Mouse (Mus musculus): Measurements from ENCODE around the gene Cdca7. TPM values are rescaled to one million over a fixed set of nuclear protein-coding genes. Genes with fewer than 3 reads are reported as not detected.

The Cdca7 gene
- polyA plus RNA-seq (2014; fragmentation: Nextera tagmentation; extraction: Ambion mirVana) = 34.3 and 38.0 TPM in 2 replicates

GRCm38 (mm10) chr2:72475797-72476485 is at the start of gene Cdca7:
Gene Cdca7, plus strand, starts transcription at chr2:72476159.
- Histone ChIP-seq H3K27me3 (ENCODE audit: control insufficient read depth, insufficient read depth, low read length) (no peaks in the 10 kb centered on the region), H3K4me2 (ENCODE audit: low read length) (peak within 1 kb of the TSS; percentile 90), H3K36me3 (ENCODE audit: control insufficient read depth, insufficient read depth, low read length) (peaks cover 22% of the 10 kb centered on the region), H3K4me1 (ENCODE audit: control insufficient read depth in 2 of 2, insufficient read depth in 2 of 2, low read length in 2 of 2) (peaks cover 19 to 37% of the 10 kb centered on the region in 2 experiments), H3K27ac (replicated peaks in 1 of 2; ENCODE audit: control insufficient read depth in 1 of 2, insufficient read depth in 1 of 2, low read depth in 2 of 2, low read length in 2 of 2) (peak within 1 kb of the TSS; percentile 95), H3K9me3 (ENCODE audit: control insufficient read depth, low read length) (no peaks in the 10 kb centered on the region), H3K4me3 (ENCODE audit: control insufficient read depth in 1 of 2, insufficient read depth in 1 of 2, low read depth in 1 of 2, low read length in 2 of 2) (peak within 1 kb of the TSS; percentile 67 to 89), H3K9ac (ENCODE audit: low read length) (peak within 1 kb of the TSS; percentile 81)
- peak; percentile 81 for ATAC-seq (ENCODE audit: insufficient number of reproducible peaks, insufficient read depth, low FRiP score, low read depth)
- WGBS = under 1% methylated on average over 57 of the region's 58 CpGs

- Histone ChIP-seq H3K27me3 (ENCODE audit: control insufficient read depth, insufficient read depth, low read length) (no peaks in the 10 kb centered on the region), H3K27ac (replicated peaks in 1 of 2; ENCODE audit: control insufficient read depth in 1 of 2, insufficient read depth in 1 of 2, low read depth in 2 of 2, low read length in 2 of 2) (no peak overlapping the region), H3K9ac (ENCODE audit: low read length) (no peak overlapping the region), H3K4me2 (ENCODE audit: low read length) (no peak overlapping the region), H3K36me3 (ENCODE audit: control insufficient read depth, insufficient read depth, low read length) (peaks cover 5% of the 10 kb centered on the region; the same call in 1 of the 2 replicates), H3K4me3 (ENCODE audit: control insufficient read depth in 1 of 2, insufficient read depth in 1 of 2, low read depth in 1 of 2, low read length in 2 of 2) (no peak overlapping the region), H3K4me1 (ENCODE audit: control insufficient read depth in 2 of 2, insufficient read depth in 2 of 2, low read length in 2 of 2) (no peaks in the 10 kb centered on the region), H3K9me3 (ENCODE audit: control insufficient read depth, low read length) (no peaks in the 10 kb centered on the region)
- no peak for ATAC-seq (ENCODE audit: insufficient number of reproducible peaks, insufficient read depth, low FRiP score, low read depth)
- WGBS = 79% methylated on average over 8 of the region's 8 CpGs
Observed at GRCm38 (mm10) chr2:72426776-72427175, 49.2 kb upstream of the Cdca7 start.

GRCm38 (mm10) chr2:72427288-72427687 is 48.7 kb upstream of the Cdca7 start:
- Histone ChIP-seq H3K27ac (replicated peaks in 1 of 2; ENCODE audit: control insufficient read depth in 1 of 2, insufficient read depth in 1 of 2, low read depth in 2 of 2, low read length in 2 of 2) (no peak overlapping the region), H3K9ac (ENCODE audit: low read length) (no peak overlapping the region), H3K27me3 (ENCODE audit: control insufficient read depth, insufficient read depth, low read length) (no peaks in the 10 kb centered on the region), H3K4me1 (ENCODE audit: control insufficient read depth in 2 of 2, insufficient read depth in 2 of 2, low read length in 2 of 2) (no peaks in the 10 kb centered on the region), H3K4me3 (ENCODE audit: control insufficient read depth in 1 of 2, insufficient read depth in 1 of 2, low read depth in 1 of 2, low read length in 2 of 2) (no peak overlapping the region), H3K36me3 (ENCODE audit: control insufficient read depth, insufficient read depth, low read length) (peaks cover 5% of the 10 kb centered on the region; the same call in 1 of the 2 replicates), H3K9me3 (ENCODE audit: control insufficient read depth, low read length) (no peaks in the 10 kb centered on the region), H3K4me2 (ENCODE audit: low read length) (no peak overlapping the region)
- ATAC-seq (ENCODE audit: insufficient number of reproducible peaks, insufficient read depth, low FRiP score, low read depth) = no peak
- 89% methylated on average over 11 of the region's 11 CpGs for WGBS

GRCm38 (mm10) chr2:72438941-72439533 is 36.9 kb upstream of the Cdca7 start:
- no peak for ATAC-seq (ENCODE audit: insufficient number of reproducible peaks, insufficient read depth, low FRiP score, low read depth)
- Histone ChIP-seq H3K4me3 (ENCODE audit: control insufficient read depth in 1 of 2, insufficient read depth in 1 of 2, low read depth in 1 of 2, low read length in 2 of 2) (no peak overlapping the region), H3K27me3 (ENCODE audit: control insufficient read depth, insufficient read depth, low read length) (no peaks in the 10 kb centered on the region), H3K4me2 (ENCODE audit: low read length) (no peak overlapping the region), H3K27ac (replicated peaks in 1 of 2; ENCODE audit: control insufficient read depth in 1 of 2, insufficient read depth in 1 of 2, low read depth in 2 of 2, low read length in 2 of 2) (no peak overlapping the region), H3K9me3 (ENCODE audit: control insufficient read depth, low read length) (no peaks in the 10 kb centered on the region), H3K9ac (ENCODE audit: low read length) (no peak overlapping the region), H3K36me3 (ENCODE audit: control insufficient read depth, insufficient read depth, low read length) (peaks cover 41% of the 10 kb centered on the region), H3K4me1 (ENCODE audit: control insufficient read depth in 2 of 2, insufficient read depth in 2 of 2, low read length in 2 of 2) (no peaks in the 10 kb centered on the region)
- 70% methylated on average over 8 of the region's 8 CpGs for WGBS

- 92% methylated on average over 9 of the region's 9 CpGs for WGBS
- Histone ChIP-seq H3K27ac (replicated peaks in 1 of 2; ENCODE audit: control insufficient read depth in 1 of 2, insufficient read depth in 1 of 2, low read depth in 2 of 2, low read length in 2 of 2) (no peak overlapping the region), H3K36me3 (ENCODE audit: control insufficient read depth, insufficient read depth, low read length) (peaks cover 34% of the 10 kb centered on the region), H3K9me3 (ENCODE audit: control insufficient read depth, low read length) (no peaks in the 10 kb centered on the region), H3K27me3 (ENCODE audit: control insufficient read depth, insufficient read depth, low read length) (no peaks in the 10 kb centered on the region), H3K4me2 (ENCODE audit: low read length) (no peak overlapping the region), H3K9ac (ENCODE audit: low read length) (no peak overlapping the region), H3K4me1 (ENCODE audit: control insufficient read depth in 2 of 2, insufficient read depth in 2 of 2, low read length in 2 of 2) (no peaks in the 10 kb centered on the region), H3K4me3 (ENCODE audit: control insufficient read depth in 1 of 2, insufficient read depth in 1 of 2, low read depth in 1 of 2, low read length in 2 of 2) (no peak overlapping the region)
- no peak for ATAC-seq (ENCODE audit: insufficient number of reproducible peaks, insufficient read depth, low FRiP score, low read depth)
Observed at GRCm38 (mm10) chr2:72441010-72441409, 34.9 kb upstream of the Cdca7 start.

- WGBS = 92% methylated on average over 6 of the region's 6 CpGs
- H3K4me1 ChIP-seq (ENCODE audit: control insufficient read depth in 2 of 2, insufficient read depth in 2 of 2, low read length in 2 of 2) = no peaks in the 10 kb centered on the region
- H3K36me3 ChIP-seq (ENCODE audit: control insufficient read depth, insufficient read depth, low read length) = peaks cover 25% of the 10 kb centered on the region
- H3K9me3 ChIP-seq (ENCODE audit: control insufficient read depth, low read length) = no peaks in the 10 kb centered on the region
- H3K9ac ChIP-seq (ENCODE audit: low read length) = no peak overlapping the region
- H3K27ac ChIP-seq (replicated peaks in 1 of 2; ENCODE audit: control insufficient read depth in 1 of 2, insufficient read depth in 1 of 2, low read depth in 2 of 2, low read length in 2 of 2) = no peak overlapping the region
- H3K4me3 ChIP-seq (ENCODE audit: control insufficient read depth in 1 of 2, insufficient read depth in 1 of 2, low read depth in 1 of 2, low read length in 2 of 2) = no peak overlapping the region
- no peak for ATAC-seq (ENCODE audit: insufficient number of reproducible peaks, insufficient read depth, low FRiP score, low read depth)
- no peaks in the 10 kb centered on the region for H3K27me3 ChIP-seq (ENCODE audit: control insufficient read depth, insufficient read depth, low read length)
- H3K4me2 ChIP-seq (ENCODE audit: low read length) = no peak overlapping the region
Observed at GRCm38 (mm10) chr2:72442825-72443224, 33.1 kb upstream of the Cdca7 start.

DNA sequence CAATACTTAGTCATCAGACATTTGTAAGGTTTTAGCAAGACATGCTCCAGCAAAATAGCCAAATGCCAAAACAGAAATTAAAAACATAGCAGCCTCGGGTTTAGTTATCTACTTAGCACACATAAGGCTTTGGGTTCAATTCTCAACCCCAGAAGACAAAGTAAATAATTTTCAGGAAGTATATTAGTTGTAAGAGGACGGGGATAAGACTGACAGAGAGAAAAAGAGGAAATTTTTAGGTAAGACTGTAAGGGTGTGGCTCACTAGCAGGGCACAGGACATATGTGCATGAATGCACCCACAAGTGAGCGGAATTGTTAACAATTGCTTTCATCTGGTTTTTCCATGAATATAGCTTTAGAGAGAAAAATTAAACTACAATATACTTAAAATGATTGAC is 32.0 kb upstream of the Cdca7 start:
- no peak for ATAC-seq (ENCODE audit: insufficient number of reproducible peaks, insufficient read depth, low FRiP score, low read depth)
- H3K4me3 ChIP-seq (ENCODE audit: control insufficient read depth in 1 of 2, insufficient read depth in 1 of 2, low read depth in 1 of 2, low read length in 2 of 2) = no peak overlapping the region
- 80% methylated on average over 3 of the region's 3 CpGs for WGBS

More for the DNA sequence above, 32.0 kb upstream of the Cdca7 start:
- Histone ChIP-seq H3K9ac (ENCODE audit: low read length) (no peak overlapping the region), H3K36me3 (ENCODE audit: control insufficient read depth, insufficient read depth, low read length) (peaks cover 15% of the 10 kb centered on the region), H3K4me1 (ENCODE audit: control insufficient read depth in 2 of 2, insufficient read depth in 2 of 2, low read length in 2 of 2) (no peaks in the 10 kb centered on the region), H3K27ac (replicated peaks in 1 of 2; ENCODE audit: control insufficient read depth in 1 of 2, insufficient read depth in 1 of 2, low read depth in 2 of 2, low read length in 2 of 2) (no peak overlapping the region), H3K4me2 (ENCODE audit: low read length) (no peak overlapping the region), H3K27me3 (ENCODE audit: control insufficient read depth, insufficient read depth, low read length) (no peaks in the 10 kb centered on the region), H3K9me3 (ENCODE audit: control insufficient read depth, low read length) (no peaks in the 10 kb centered on the region)

Data from heart, embryonic 14.5 days (tissue).